Mouse (Mus musculus) ES-Bruce4 (cell line): ENCODE results near the gene Sh3bp5.

ENCODE experiments used
- CTCF ChIP-seq: IDR thresholded peaks from one replicate; pipeline ENCODE4 v1.8.1; 2011; ENCODE audit warnings: low read depth, low read length
- EP300 ChIP-seq: IDR thresholded peaks from 2 replicates; pipeline ENCODE4 v1.6.1; 2011; ENCODE audit warnings: low read depth, low read length; ENCODE audit not compliant: insufficient read depth
- POLR2A ChIP-seq: IDR thresholded peaks from one replicate; pipeline ENCODE4 v1.8.1; 2011; ENCODE audit warnings: low read length; ENCODE audit not compliant: insufficient read depth

GRCm38 (mm10) chr14:31416835-31417549 lies 18.9 kb downstream of the Sh3bp5 start:
- no peak for TF ChIP-seq EP300
- no peak for TF ChIP-seq CTCF
- TF ChIP-seq POLR2A, result no peak
